Mouse (Mus musculus): ENCODE measurements around the gene Cry2. TPM values are rescaled to one million over a fixed set of nuclear protein-coding genes. Genes with fewer than 3 reads are reported as not detected.
A peak's percentile ranks its signal among the peaks of the same experiment; 100 is the strongest.

The Cry2 gene
- total RNA-seq, 2 experiments from 2014 or later: 109 to 122 TPM

GRCm38 (mm10) chr2:92375788-92376187 is 58.1 kb downstream of the Cry2 start:
- intact Hi-C loops (cut with DNase I): no loop called here
- no peak for DNase-seq (ENCODE audit: low spot score in 2 of 2)

- intact Hi-C loops (cut with DNase I): no loop called here
- peak; percentile 95 for DNase-seq (ENCODE audit: low spot score in 2 of 2)
These were observed 58.7 kb downstream of the Cry2 start for GRCm38 (mm10) chr2:92375099-92375623.

GRCm38 (mm10) chr2:92374514-92374913 is 59.3 kb downstream of the Cry2 start, which contains the start of the genes Pex16 and Large2:
TSS of gene Pex16 (plus strand) at chr2:92374676.
TSS of gene Large2 (minus strand) at chr2:92374869.
- DNase-seq (ENCODE audit: low spot score in 2 of 2): peak; percentile 58 to 61
- intact Hi-C loops (cut with DNase I): no loop called here

GRCm38 (mm10) chr2:92373437-92373813 is 60.4 kb downstream of the Cry2 start:
- intact Hi-C loops (cut with DNase I): no loop called here
- DNase-seq (ENCODE audit: low spot score in 2 of 2): no peak

GRCm38 (mm10) chr2:92372767-92373436 is 60.9 kb downstream of the Cry2 start:
- intact Hi-C loops (cut with DNase I): no loop called here
- no peak for DNase-seq (ENCODE audit: low spot score in 2 of 2)

- DNase-seq (ENCODE audit: low spot score in 2 of 2): no peak
These were observed 61.7 kb downstream of the Cry2 start for GRCm38 (mm10) chr2:92371971-92372690.

GRCm38 (mm10) chr2:92370821-92371805 is 62.7 kb downstream of the Cry2 start:
- intact Hi-C loops (cut with DNase I): no loop called here
- no peak for DNase-seq (ENCODE audit: low spot score in 2 of 2)

More at GRCm38 (mm10) chr2:92371971-92372690, 61.7 kb downstream of the Cry2 start:
- intact Hi-C loops (cut with DNase I): no loop called here

GRCm38 (mm10) chr2:92370375-92370774 is 63.5 kb downstream of the Cry2 start:
- intact Hi-C loops (cut with DNase I): no loop called here
- no peak for DNase-seq (ENCODE audit: low spot score in 2 of 2)

GRCm38 (mm10) chr2:92367383-92368029 is 66.3 kb downstream of the Cry2 start:
- no peak for DNase-seq (ENCODE audit: low spot score in 2 of 2)
- intact Hi-C loops (cut with DNase I): no loop called here

GRCm38 (mm10) chr2:92365568-92365967 is 68.3 kb downstream of the Cry2 start:
- no peak for DNase-seq (ENCODE audit: low spot score in 2 of 2)
- intact Hi-C loops (cut with DNase I): no loop called here

- intact Hi-C loops (cut with DNase I): no loop called here
- no peak for DNase-seq (ENCODE audit: low spot score in 2 of 2)
These were observed 69.8 kb downstream of the Cry2 start for GRCm38 (mm10) chr2:92364086-92364485.

GRCm38 (mm10) chr2:92362571-92363228 is 71.1 kb downstream of the Cry2 start:
- intact Hi-C loops (cut with DNase I): no loop called here

GRCm38 (mm10) chr2:92361795-92362194 is 72.0 kb downstream of the Cry2 start:
- no peak for DNase-seq (ENCODE audit: low spot score in 2 of 2)
- intact Hi-C loops (cut with DNase I): no loop called here

More at GRCm38 (mm10) chr2:92362571-92363228, 71.1 kb downstream of the Cry2 start:
- no peak for DNase-seq (ENCODE audit: low spot score in 2 of 2)

- intact Hi-C loops (cut with DNase I): no loop called here
- DNase-seq (ENCODE audit: low spot score in 2 of 2): no peak
These were observed 73.0 kb downstream of the Cry2 start for GRCm38 (mm10) chr2:92360893-92361292.

GRCm38 (mm10) chr2:92360186-92360823 is 73.5 kb downstream of the Cry2 start:
- DNase-seq (ENCODE audit: low spot score in 2 of 2): no peak

GRCm38 (mm10) chr2:92359301-92359700 is 74.5 kb downstream of the Cry2 start:
- intact Hi-C loops (cut with DNase I): no loop called here

More at GRCm38 (mm10) chr2:92360186-92360823, 73.5 kb downstream of the Cry2 start:
- intact Hi-C loops (cut with DNase I): no loop called here

GRCm38 (mm10) chr2:92354224-92354623 is 79.6 kb downstream of the Cry2 start:
- intact Hi-C loops (cut with DNase I): no loop called here
- no peak for DNase-seq (ENCODE audit: low spot score in 2 of 2)

More at GRCm38 (mm10) chr2:92359301-92359700, 74.5 kb downstream of the Cry2 start:
- no peak for DNase-seq (ENCODE audit: low spot score in 2 of 2)
